Mouse (Mus musculus): Measurements from ENCODE around the gene Gm10160.

Gene Gm10160

DNA sequence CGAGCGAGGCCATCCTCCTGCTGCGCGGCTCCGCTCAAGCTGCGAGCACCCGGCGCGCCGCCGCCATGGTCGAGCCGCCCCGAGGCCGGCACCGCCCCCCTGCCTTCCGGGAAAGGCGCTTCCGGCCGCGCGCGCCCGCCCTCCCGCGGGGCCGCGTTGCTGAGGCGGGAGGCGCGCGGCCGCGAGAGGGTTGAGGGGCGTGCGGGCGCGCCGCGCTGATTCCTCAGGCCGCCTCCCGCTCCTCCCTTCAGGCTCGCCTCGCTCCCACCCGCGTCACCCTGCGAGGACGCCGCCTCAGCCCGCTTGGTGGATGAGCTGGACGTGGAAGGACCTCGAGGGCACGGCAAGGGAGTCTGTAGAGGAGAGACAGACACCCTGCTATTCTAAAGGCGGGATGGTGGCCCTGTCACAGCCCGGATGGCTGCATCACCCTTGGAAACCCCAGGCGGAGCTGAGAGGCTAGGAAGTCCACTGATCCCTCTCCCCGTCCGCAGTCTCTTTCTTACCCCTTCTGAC lies 26.2 kb downstream of the Gm10160 start, which contains the start of gene Btbd1:
Gene Btbd1, minus strand, starts transcription at position 53 of the 516 bp plus-strand sequence.
- CTCF ChIA-PET: interaction anchor here (0.8 kb wide), 1 partner anchor 39 kb away, joined by 3 read pairs; no protein-coding TSS in a partner anchor

DNA sequence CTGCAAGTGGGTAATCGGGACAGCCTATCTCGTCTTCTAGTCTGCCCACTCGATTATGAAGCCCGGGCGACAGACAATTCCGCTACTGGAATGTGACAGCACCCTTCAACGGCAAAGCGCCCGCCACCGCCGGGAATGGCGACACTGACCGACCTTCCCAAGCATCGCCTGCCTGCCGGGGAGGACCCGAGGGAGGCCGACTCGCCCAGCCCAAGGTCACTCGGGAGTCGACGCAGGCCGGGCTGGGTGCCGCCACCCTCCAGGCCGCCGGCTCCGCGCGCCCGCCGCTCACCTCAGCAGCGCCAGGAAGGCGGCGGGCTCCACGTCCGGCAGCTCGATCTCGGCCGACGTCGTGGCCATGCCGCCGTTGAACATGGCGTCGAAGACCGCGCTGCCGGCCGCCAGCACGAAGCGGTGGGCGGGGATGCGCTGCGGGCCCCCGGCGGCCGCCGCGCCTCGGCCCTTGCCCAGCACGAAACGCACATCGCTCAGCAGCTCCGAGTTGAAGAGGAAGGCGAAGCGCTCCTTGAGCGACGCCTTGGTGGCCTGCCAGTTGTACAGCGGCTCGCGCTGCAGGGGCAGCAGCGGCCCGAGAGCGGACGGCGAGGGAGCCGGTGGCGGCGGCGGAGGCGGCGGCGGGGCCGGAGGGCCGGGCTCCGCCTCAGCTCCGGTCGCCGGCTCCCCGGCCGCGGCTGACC lies 26.8 kb downstream of the Gm10160 start:
- CTCF ChIA-PET: interaction anchor here (0.8 kb wide), 1 partner anchor 40 kb away, joined by 3 read pairs; no protein-coding TSS in a partner anchor

DNA sequence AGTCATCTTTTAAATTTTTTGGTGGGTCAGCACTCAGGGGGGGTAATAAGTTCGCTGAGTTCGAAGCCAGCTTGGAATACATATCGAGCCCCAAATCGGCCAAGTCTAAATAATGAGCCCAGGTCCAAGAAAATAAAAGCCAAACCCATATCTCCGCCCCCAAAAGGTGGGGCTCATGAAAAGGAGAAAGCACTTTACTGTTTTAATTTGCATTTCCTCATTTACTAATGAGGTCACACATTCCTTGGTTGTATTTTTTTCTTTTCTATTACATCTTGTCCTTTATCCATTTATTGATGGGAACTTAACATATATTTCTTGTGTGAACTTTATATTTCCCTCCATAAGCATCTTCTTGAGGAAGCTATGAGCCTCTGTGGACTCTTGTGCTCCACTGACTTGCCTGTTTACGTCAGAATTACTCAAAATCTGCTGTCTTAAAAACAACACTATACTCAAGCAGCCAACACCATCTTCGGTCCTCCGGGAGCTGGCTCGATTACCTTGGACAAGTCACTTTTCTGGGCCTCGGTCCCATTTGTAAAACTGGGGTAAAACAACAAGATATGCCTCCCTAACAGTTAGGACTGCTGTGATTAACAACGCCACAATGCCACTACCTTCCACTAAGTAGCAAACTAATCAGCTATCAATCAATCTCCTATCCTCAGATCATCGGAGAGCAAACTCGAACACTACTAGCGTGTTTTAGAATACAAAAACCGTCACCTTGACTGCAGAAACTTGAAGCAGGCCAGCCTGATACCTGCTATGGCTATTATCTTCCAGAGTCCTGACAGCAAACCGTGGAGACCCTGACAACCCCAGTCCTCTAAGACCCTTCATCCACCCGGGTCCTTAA lies 27.6 kb downstream of the Gm10160 start:
- CTCF ChIA-PET: no interaction called here

DNA sequence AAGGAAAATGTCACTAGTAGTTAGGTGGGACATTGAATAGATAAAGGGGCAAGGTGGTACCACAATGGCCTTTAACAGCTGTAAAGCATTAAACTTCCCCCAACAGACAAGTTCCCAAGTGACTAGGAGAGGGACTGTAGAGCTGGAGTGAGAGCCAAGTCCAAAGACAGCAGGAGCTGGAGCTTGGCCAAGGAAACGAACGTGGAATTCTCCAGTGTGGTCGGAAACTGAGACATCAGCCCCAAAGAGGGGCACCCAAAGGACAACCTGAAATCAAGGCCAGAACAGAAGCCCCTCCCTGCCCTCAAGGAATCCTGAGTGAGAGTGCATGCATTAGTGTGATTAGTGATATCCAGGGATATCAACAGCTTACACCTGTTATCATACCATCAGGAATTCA lies 30.2 kb downstream of the Gm10160 start:
- CTCF ChIA-PET: no interaction called here

DNA sequence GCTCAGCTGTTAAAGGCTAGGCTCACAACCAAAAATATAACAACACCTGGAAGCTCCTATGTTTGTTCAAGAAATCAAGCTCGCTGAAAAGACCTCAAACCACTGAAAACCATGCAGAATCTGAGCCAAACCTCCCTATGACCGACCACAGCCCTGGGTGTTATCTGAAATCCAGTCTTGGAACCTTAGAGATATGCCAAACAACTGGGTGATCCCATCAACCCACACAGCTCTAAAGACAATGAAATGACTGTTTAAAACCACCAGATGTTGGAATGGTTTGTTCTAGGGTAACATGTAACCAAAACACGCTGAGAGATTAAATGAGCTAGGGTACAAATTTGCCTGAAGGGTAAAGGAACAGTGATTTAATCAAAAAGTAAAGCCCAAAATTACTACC lies 30.7 kb downstream of the Gm10160 start:
- CTCF ChIA-PET: no interaction called here

DNA sequence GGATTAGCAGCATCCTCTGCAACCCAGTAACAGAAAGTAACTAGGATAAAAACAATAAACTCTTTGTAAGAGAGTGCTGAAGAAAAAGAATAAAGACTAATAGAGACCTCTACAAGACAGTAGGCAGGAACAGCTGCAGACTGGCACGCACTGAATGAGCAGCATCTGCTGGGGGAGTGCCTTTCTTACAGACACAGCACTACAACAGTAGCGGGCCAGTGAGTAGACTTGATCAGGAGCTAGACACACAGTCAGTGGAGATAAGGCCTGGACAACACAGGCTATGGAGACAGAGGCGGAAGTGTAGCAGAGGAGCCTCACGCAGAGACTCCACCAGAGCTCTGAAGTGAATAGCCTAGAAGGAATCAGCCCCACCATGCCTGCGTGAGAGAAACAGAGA lies 49.5 kb downstream of the Gm10160 start:
- CTCF ChIA-PET: no interaction called here
